ENCODE assay signal across 13 mouse cellular contexts in genomic region chr13:113696838-113697321, GRCm38 (mm10). TPM values are rescaled to one million over a fixed set of nuclear protein-coding genes. Genes with fewer than 3 reads are reported as not detected.
DNase-seq lines count a peak whose midpoint lies in the region; ATAC-seq lines count a peak whose summit lies in the region.
"Had no signal": no experiment of that assay in that cellular context is flagged by ENCODE, and none has a peak within 500 bp of the region (broad histone marks: within the 10 kb centered on the region; RNA-seq: fewer than 3 reads in every experiment).

No protein-coding gene starts in this region.

- 70% methylated on average over 4 of the region's 4 CpGs for WGBS in embryonic facial prominence, embryonic 11.5 days
- 76% methylated on average over 4 of the region's 4 CpGs for WGBS in embryonic facial prominence, embryonic 10.5 days

- H3K4me3 ChIP-seq in embryonic facial prominence, embryonic 11.5 days (ENCODE audit: low read depth, low read length): no peak overlapping the region
- H3K4me3 ChIP-seq in embryonic facial prominence, embryonic 10.5 days: no peak overlapping the region
- H3K4me3 ChIP-seq: heart, embryonic 12.5 days; midbrain, embryonic 12.5 days had no signal

- no peaks in the 10 kb centered on the region for H3K9me3 ChIP-seq in embryonic facial prominence, embryonic 11.5 days (replicated peaks; ENCODE audit: control insufficient read depth, low read length)
- no peaks in the 10 kb centered on the region for H3K9me3 ChIP-seq in embryonic facial prominence, embryonic 10.5 days
- H3K9me3 ChIP-seq: midbrain, embryonic 12.5 days had no signal

- H3K9ac ChIP-seq in embryonic facial prominence, embryonic 11.5 days (replicated peaks; ENCODE audit: low read length): no peak overlapping the region
- H3K9ac ChIP-seq: heart, embryonic 12.5 days; liver, embryonic 14.5 days; midbrain, embryonic 12.5 days had no signal

- no peak for ATAC-seq in embryonic facial prominence, embryonic 11.5 days (replicated peaks; ENCODE audit: insufficient number of reproducible peaks, low FRiP score, low TSS enrichment, low read depth)

- no peak overlapping the region for H3K27ac ChIP-seq in embryonic facial prominence, embryonic 11.5 days (replicated peaks; ENCODE audit: low read depth, low read length)
- H3K27ac ChIP-seq in embryonic facial prominence, embryonic 10.5 days (replicated peaks): no peak overlapping the region
- H3K27ac ChIP-seq: liver, embryonic 14.5 days; midbrain, embryonic 12.5 days had no signal

- H3K36me3 ChIP-seq in embryonic facial prominence, embryonic 11.5 days (replicated peaks; ENCODE audit: control insufficient read depth, insufficient read depth, low read depth, low read length): no peaks in the 10 kb centered on the region
- H3K36me3 ChIP-seq in embryonic facial prominence, embryonic 10.5 days (replicated peaks): no peaks in the 10 kb centered on the region
- H3K36me3 ChIP-seq: heart, embryonic 12.5 days; midbrain, embryonic 12.5 days had no signal

- H3K4me2 ChIP-seq in embryonic facial prominence, embryonic 11.5 days (ENCODE audit: low read depth, low read length): no peak overlapping the region
- H3K4me2 ChIP-seq: heart, embryonic 12.5 days; midbrain, embryonic 12.5 days had no signal

- no peaks in the 10 kb centered on the region for H3K27me3 ChIP-seq in embryonic facial prominence, embryonic 11.5 days (ENCODE audit: control insufficient read depth, insufficient read depth, low read length)
- no peaks in the 10 kb centered on the region for H3K27me3 ChIP-seq in embryonic facial prominence, embryonic 10.5 days (replicated peaks; ENCODE audit: low read depth, poor library complexity, severe bottlenecking)
- H3K27me3 ChIP-seq: heart, embryonic 12.5 days; midbrain, embryonic 12.5 days had no signal

- no peaks in the 10 kb centered on the region for H3K4me1 ChIP-seq in embryonic facial prominence, embryonic 11.5 days (ENCODE audit: control insufficient read depth, insufficient read depth, low read length)
- no peaks in the 10 kb centered on the region; the same call in none of the 2 replicates for H3K4me1 ChIP-seq in embryonic facial prominence, embryonic 10.5 days
- H3K4me1 ChIP-seq: heart, embryonic 12.5 days had no signal

- DNase-seq in embryonic facial prominence, embryonic 11.5 days (ENCODE audit: low spot score): peak; percentile 48
- DNase-seq in embryonic facial prominence, embryonic 10.5 days (ENCODE audit: low spot score): no peak
- DNase-seq in layer of hippocampus, postnatal 10 days (ENCODE audit: low spot score in 2 of 2): peak; percentile 13 to 32
- no peak for DNase-seq in layer of hippocampus, adult 11-12 months (ENCODE audit: low spot score)
- DNase-seq in retina, postnatal 1 day: peak; percentile 82
- DNase-seq in retina, embryonic 14.5 days (ENCODE audit: low spot score): no peak
- no peak for DNase-seq in urinary bladder, postnatal 36 days (ENCODE audit: low spot score in 2 of 2)
- DNase-seq in adrenal gland, postnatal 36 days: no peak
- DNase-seq: cerebellum, adult 9-11 months; gastrocnemius, postnatal 14 days had no signal

RNA-seq across cellular contexts. Expression of gene Hspb3, which starts 33.4 kb away (rescaled TPM):
- polyA plus RNA-seq in embryonic facial prominence, embryonic 11.5 days (2014; fragmentation: Nextera tagmentation; extraction: Ambion mirVana): 0.66 and 1.4 TPM in 2 replicates
- 0.20 TPM in 1 of 2 replicates, not detected in the other for polyA plus RNA-seq in embryonic facial prominence, embryonic 10.5 days (2016; fragmentation: Nextera tagmentation; extraction: Ambion mirVana)
- total RNA-seq in layer of hippocampus, postnatal 10 days (2021): 1 to 10 TPM; 1.4 to 1.6 TPM
- total RNA-seq in adrenal gland, postnatal 36 days (2021): not detected
- polyA plus RNA-seq: liver, embryonic 14.5 days; midbrain, embryonic 12.5 days had no signal

Comparison
In these comparisons a context has a peak if more than half of its experiments do, and no peak if none do; other contexts are left out.
1. DNase-seq: peak in embryonic facial prominence, embryonic 11.5 days (single experiment), layer of hippocampus, postnatal 10 days (2 of 2) and retina, postnatal 1 day (single experiment); none in embryonic facial prominence, embryonic 10.5 days (single experiment), layer of hippocampus, adult 11-12 months (single experiment), retina, embryonic 14.5 days (single experiment), urinary bladder, postnatal 36 days (0 of 2) and adrenal gland, postnatal 36 days (0 of 2).